Mouse (Mus musculus) stomach, embryonic 14.5 days (tissue): ENCODE data around the gene Fam71a. TPM values are rescaled to one million over a fixed set of nuclear protein-coding genes. Genes with fewer than 3 reads are reported as not detected.

Experiments used
- ATAC-seq: fragments of 200-750 bp; cut with Nextera tagmentation; 2 replicates; pipeline ENCODE4 v1.8.0; 2017; ENCODE audit warnings: low read depth, moderate TSS enrichment; ENCODE audit not compliant: insufficient number of reproducible peaks, insufficient read depth, low FRiP score
- H3K27ac ChIP-seq: fragments of 300-500 bp; sonication (generic); 2 replicates; pipeline ENCODE4 v1.5.1; 2014; ENCODE audit warnings: mild to moderate bottlenecking, low read length, moderate library complexity, mixed read lengths
- H3K27me3 ChIP-seq: fragments of 300-500 bp; sonication (generic); 2 replicates; pipeline ENCODE4 v1.6.1; 2014; ENCODE audit warnings: low read length, control low read depth, mixed read lengths; ENCODE audit not compliant: control insufficient read depth, insufficient read depth
- H3K36me3 ChIP-seq: fragments of 300-500 bp; sonication (generic); 2 replicates; pipeline ENCODE4 v1.6.1; 2014; ENCODE audit warnings: mild to moderate bottlenecking, control low read depth, low read length, moderate library complexity, mixed read lengths; ENCODE audit not compliant: control insufficient read depth, insufficient read depth
- H3K4me1 ChIP-seq: fragments of 300-500 bp; sonication (generic); 2 replicates; pipeline ENCODE4 v1.6.1; 2014; ENCODE audit warnings: low read length, control low read depth, mixed read lengths; ENCODE audit not compliant: control insufficient read depth, insufficient read depth
- H3K4me2 ChIP-seq: fragments of 300-500 bp; sonication (generic); replicated peaks from 2 replicates; pipeline ENCODE4 v1.6.1; 2014; ENCODE audit warnings: low read depth, low read length, control low read depth
- H3K4me3 ChIP-seq: fragments of 300-500 bp; sonication (generic); 2 replicates; pipeline ENCODE4 v1.5.1; 2014; ENCODE audit warnings: low read depth, low read length, control low read depth
- H3K9ac ChIP-seq: fragments of 300-500 bp; sonication (generic); replicated peaks from 2 replicates; pipeline ENCODE4 v1.6.1; 2014; ENCODE audit warnings: low read depth, mild to moderate bottlenecking, control low read depth, low read length, moderate library complexity, mixed read lengths
- H3K9me3 ChIP-seq: fragments of 300-500 bp; sonication (generic); 2 replicates; pipeline ENCODE4 v1.6.1; 2016; ENCODE audit warnings: low read depth, low read length, control low read depth; ENCODE audit not compliant: control insufficient read depth
- WGBS: fragments of 180-500 bp; shearing (Covaris S2); extraction: QIAGEN DNeasy Blood & Tissue Kit; methylation state at CpG from one replicate; pipeline ENCODE4 v1.1.7; 2014; 5-methylcytosine and 5-hydroxymethylcytosine counted together
- polyA plus RNA-seq: library from polyadenylated mRNA; unstranded; fragments of >200 nt; fragmentation: Nextera tagmentation; extraction: Ambion mirVana; gene quantifications from 2 replicates; pipeline ENCODE4 v1.2.1, GENCODE M21; 2014

Fam71a gene
- polyA plus RNA-seq = not detected in 2 replicates

DNA sequence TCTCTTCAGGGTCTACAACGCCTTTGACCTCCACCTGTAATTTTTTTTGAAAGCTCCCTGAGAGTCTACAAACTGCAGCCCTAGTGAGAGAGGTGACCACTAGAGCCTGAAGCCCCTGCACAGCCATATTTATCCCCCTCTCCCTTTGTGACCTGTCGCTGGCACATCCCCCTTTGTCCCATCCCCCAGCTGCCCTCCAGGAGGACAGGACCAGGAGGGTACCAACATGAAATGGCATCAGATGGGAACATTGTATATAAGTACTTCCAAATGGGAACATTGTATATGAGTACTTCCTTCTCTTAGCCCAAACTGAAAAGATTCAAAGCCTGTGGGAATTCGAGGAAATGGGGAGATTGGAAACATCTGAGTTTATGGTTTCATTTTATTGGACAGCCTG, at the start of gene Fam71a:
TSS of gene Fam71a (minus strand) at position 101 of the 400 bp plus-strand sequence.
- Histone ChIP-seq H3K9ac (no peak within 1 kb of the TSS), H3K4me2 (no peak within 1 kb of the TSS), H3K27me3 (no peaks in the 10 kb centered on the region), H3K36me3 (no peaks in the 10 kb centered on the region), H3K27ac (no peak within 1 kb of the TSS), H3K4me1 (no peaks in the 10 kb centered on the region), H3K4me3 (no peak within 1 kb of the TSS), H3K9me3 (no peaks in the 10 kb centered on the region)
- WGBS = 86% methylated on average over 3 of the region's 3 CpGs
- ATAC-seq = no peak

- ATAC-seq = no peak
- WGBS = 53% methylated on average over 2 of the region's 2 CpGs
- H3K4me1 ChIP-seq = no peaks in the 10 kb centered on the region
- no peaks in the 10 kb centered on the region for H3K36me3 ChIP-seq
- no peak overlapping the region for H3K27ac ChIP-seq
- no peaks in the 10 kb centered on the region for H3K9me3 ChIP-seq
- H3K4me3 ChIP-seq = no peak overlapping the region
- H3K27me3 ChIP-seq = no peaks in the 10 kb centered on the region
- H3K4me2 ChIP-seq = no peak overlapping the region
- no peak overlapping the region for H3K9ac ChIP-seq
These were observed 46.5 kb upstream of the Fam71a start for GRCm38 (mm10) chr1:191211096-191211495.

DNA sequence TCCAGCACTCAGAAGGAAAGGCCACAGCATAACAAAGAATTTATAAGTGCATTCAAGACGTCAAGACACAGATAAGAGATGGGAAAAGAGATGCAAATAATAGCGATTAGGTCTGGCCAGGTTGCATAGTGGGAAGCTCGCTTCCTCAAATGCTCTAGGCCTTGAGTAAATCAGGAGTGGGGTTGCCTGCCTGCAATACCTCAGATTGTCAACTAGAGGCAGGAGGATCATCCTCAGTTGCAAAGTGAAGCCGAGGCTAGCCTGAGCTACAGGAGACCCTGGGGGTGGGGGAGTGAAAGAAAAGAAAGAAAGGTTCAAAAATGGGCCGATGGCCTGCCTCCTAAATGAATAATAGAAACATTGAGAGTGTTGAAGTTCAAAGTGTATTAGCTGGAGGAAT, 41.2 kb upstream of the Fam71a start:
- Histone ChIP-seq H3K27ac (no peak overlapping the region), H3K36me3 (no peaks in the 10 kb centered on the region), H3K4me2 (no peak overlapping the region), H3K4me1 (no peaks in the 10 kb centered on the region), H3K4me3 (no peak overlapping the region), H3K9me3 (0 out of 2 replicates have a peak, but pooled peaks cover 3% of the 10 kb centered on the region), H3K27me3 (no peaks in the 10 kb centered on the region), H3K9ac (no peak overlapping the region)
- no peak for ATAC-seq
- 80% methylated on average over 5 of the region's 5 CpGs for WGBS

DNA sequence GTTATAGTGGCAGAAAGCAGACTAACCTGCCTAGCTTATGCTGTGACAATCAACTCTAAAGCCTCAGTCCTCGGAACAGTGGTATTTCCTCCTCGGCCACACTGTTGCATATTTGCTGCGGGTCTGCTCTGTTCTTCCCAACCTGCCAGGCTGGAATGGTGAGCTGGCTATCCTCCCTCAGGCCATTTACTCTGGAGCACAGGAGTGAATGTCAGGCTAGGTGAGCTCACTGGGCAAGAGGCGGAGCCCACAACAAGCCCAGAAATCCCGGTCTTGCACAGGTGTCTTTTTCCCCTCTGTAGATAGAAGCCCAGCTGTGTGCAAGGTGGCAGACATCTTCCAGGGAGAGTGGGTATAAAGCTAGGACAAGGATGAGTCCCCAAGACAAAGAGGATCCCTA, 40.3 kb upstream of the Fam71a start:
- H3K9ac ChIP-seq = no peak overlapping the region
- WGBS = 52% methylated on average over 5 of the region's 5 CpGs
- H3K4me3 ChIP-seq = no peak overlapping the region

GRCm38 (mm10) chr1:191203496-191203895, 38.9 kb upstream of the Fam71a start:
- WGBS = 82% methylated on average over 2 of the region's 2 CpGs
- H3K4me1 ChIP-seq = no peaks in the 10 kb centered on the region
- no peaks in the 10 kb centered on the region for H3K36me3 ChIP-seq
- H3K9me3 ChIP-seq = 0 out of 2 replicates have a peak, but pooled peaks cover 3% of the 10 kb centered on the region
- no peak for ATAC-seq
- H3K27ac ChIP-seq = no peak overlapping the region
- no peaks in the 10 kb centered on the region for H3K27me3 ChIP-seq
- H3K4me2 ChIP-seq = no peak overlapping the region
- no peak overlapping the region for H3K9ac ChIP-seq
- no peak overlapping the region for H3K4me3 ChIP-seq

More for the DNA sequence above, 40.3 kb upstream of the Fam71a start:
- no peaks in the 10 kb centered on the region for H3K27me3 ChIP-seq
- ATAC-seq = no peak
- H3K27ac ChIP-seq = no peak overlapping the region
- H3K4me1 ChIP-seq = no peaks in the 10 kb centered on the region
- H3K9me3 ChIP-seq = 0 out of 2 replicates have a peak, but pooled peaks cover 3% of the 10 kb centered on the region
- no peak overlapping the region for H3K4me2 ChIP-seq
- H3K36me3 ChIP-seq = no peaks in the 10 kb centered on the region

- H3K9me3 ChIP-seq = 0 out of 2 replicates have a peak, but pooled peaks cover 3% of the 10 kb centered on the region
- WGBS = 83% methylated on average over 11 of the region's 11 CpGs
- no peaks in the 10 kb centered on the region for H3K27me3 ChIP-seq
- H3K4me3 ChIP-seq = no peak overlapping the region
- no peak overlapping the region for H3K9ac ChIP-seq
- H3K27ac ChIP-seq = no peak overlapping the region
- no peak for ATAC-seq
- no peak overlapping the region for H3K4me2 ChIP-seq
- no peaks in the 10 kb centered on the region for H3K36me3 ChIP-seq
- no peaks in the 10 kb centered on the region for H3K4me1 ChIP-seq
These were observed 37.8 kb upstream of the Fam71a start for GRCm38 (mm10) chr1:191202208-191202952.

DNA sequence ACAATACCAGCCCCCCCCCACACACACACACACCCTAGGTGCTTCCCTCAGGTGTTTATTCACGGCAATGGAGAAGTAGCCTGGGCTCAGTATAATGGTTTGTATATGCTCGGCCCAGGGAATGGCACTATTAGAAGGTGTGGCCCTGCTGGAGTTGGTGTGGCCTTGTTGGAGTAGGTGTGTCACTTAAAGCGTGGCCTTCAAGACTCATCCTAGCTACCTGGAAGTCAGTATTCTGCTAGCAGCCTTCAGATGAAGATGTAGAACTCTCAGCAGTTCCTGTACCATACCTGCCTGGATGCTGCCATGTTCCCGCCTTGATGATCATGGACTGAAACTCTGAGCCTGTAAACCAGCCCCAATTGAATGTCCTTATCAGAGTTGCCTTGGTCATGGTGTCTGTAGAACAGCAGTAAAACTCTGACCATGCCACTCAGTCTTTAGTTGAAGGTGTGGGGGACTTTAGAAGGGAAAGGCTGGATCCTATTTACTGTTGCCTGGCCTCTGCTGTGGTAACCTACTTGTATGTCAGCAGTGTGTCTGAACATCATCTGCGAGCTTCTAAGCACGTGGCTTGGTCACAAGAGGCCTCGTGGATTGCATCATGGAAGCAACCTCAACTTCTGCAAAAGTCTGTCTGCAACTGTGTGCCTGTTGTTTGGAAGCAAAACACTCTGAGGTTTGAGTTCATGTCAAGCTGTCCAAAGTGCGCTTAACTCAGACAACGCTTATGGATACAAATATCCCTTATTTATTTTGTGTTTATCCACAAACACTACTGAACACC, 36.4 kb upstream of the Fam71a start:
- no peak overlapping the region for H3K27ac ChIP-seq
- ATAC-seq = no peak
- WGBS = 87% methylated on average over 9 of the region's 9 CpGs

DNA sequence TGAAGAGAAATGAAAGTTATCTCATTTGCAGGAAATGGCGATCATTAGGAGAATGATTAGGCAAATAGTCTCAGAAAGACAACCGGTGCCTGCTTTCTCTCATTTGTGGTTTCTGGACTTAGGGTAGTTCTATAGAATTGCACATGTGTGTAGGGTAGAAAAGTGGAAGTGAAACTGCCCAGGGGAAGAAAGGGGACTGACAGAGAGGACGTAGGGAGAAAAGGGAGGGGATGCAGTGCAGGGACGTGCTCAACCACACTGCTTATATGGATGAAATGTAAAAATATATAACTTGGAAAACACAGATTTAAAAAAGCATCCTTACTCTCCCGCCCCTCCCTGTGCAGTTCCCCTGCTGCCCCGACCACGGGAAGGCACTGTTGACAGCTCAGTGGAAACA, 33.3 kb upstream of the Fam71a start:
- Histone ChIP-seq H3K36me3 (no peaks in the 10 kb centered on the region), H3K4me1 (no peaks in the 10 kb centered on the region; the same call in 1 of the 2 replicates), H3K4me2 (no peak overlapping the region), H3K27ac (no peak overlapping the region), H3K9me3 (0 out of 2 replicates have a peak, but pooled peaks cover 3% of the 10 kb centered on the region), H3K27me3 (no peaks in the 10 kb centered on the region), H3K4me3 (no peak overlapping the region), H3K9ac (no peak overlapping the region)
- ATAC-seq = no peak
- WGBS = 64% methylated on average over 7 of the region's 7 CpGs

More for the DNA sequence above, 36.4 kb upstream of the Fam71a start:
- H3K36me3 ChIP-seq = no peaks in the 10 kb centered on the region
- 0 out of 2 replicates have a peak, but pooled peaks cover 3% of the 10 kb centered on the region for H3K9me3 ChIP-seq
- H3K4me1 ChIP-seq = no peaks in the 10 kb centered on the region
- H3K4me2 ChIP-seq = no peak overlapping the region
- H3K9ac ChIP-seq = no peak overlapping the region
- no peak overlapping the region for H3K4me3 ChIP-seq
- H3K27me3 ChIP-seq = no peaks in the 10 kb centered on the region
